Comparison of ENCODE assay signal across 9 mouse cellular contexts in the genomic region with DNA sequence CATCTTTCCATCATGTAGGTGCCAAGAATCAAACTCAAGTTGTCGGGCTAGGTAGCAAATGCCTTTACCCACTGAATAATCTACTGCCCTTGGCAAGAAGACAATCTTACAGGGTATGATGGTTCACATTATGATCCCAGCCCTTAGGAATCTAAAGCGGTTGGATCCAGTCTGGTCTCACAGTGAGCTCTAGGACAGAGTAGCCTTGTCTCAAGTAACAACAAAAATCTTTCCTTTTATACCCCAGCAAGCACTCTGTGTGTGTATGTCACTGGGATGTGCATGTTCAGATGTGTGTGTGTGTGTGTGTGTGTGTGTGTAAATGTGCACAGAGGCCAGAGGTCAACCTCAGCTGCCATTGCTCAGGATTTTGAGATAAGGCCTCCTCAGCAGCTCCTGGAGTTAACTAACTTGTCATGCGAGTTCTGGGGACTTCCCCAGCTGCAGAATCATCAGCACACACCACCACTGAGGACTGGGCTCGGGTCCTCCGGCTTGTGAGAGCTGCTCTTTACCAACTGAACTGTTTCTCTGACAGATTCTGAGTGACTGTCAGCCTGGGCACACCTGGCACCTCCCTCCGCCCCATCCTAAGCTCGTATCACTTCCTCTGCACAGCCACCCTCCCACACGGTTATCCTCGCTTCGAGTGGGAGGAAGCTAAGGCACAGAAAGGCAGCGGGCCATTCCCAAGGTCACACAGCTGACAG. TPM values are rescaled to one million over a fixed set of nuclear protein-coding genes. Genes with fewer than 3 reads are reported as not detected.
A peak's percentile ranks its signal among the peaks of the same experiment; 100 is the strongest.
DNase-seq lines count a peak whose midpoint lies in the region; ATAC-seq lines count a peak whose summit lies in the region.
"Had no signal": no experiment of that assay in that cellular context is flagged by ENCODE, and none has a peak within 500 bp of the region (broad histone marks: within the 10 kb centered on the region; RNA-seq: fewer than 3 reads in every experiment).

No protein-coding gene starts in this region.

- peak overlapping the region; percentile 78 for H3K27ac ChIP-seq in heart, embryonic 10.5 days
- H3K27ac ChIP-seq in embryonic facial prominence, embryonic 13.5 days, result peak overlapping the region; percentile 49; the same call in 1 of the 2 replicates

- no peak for ATAC-seq in embryonic facial prominence, embryonic 13.5 days (ENCODE audit: insufficient number of reproducible peaks, insufficient read depth, low FRiP score, low TSS enrichment, low read depth)
- ATAC-seq in megakaryocyte progenitor cell, adult 5-6 weeks (replicated peaks; ENCODE audit: poor library complexity), result 0 out of 2 replicates have a peak, but pooled peaks have one; percentile 1

- no peaks in the 10 kb centered on the region for H3K27me3 ChIP-seq in heart, embryonic 10.5 days (ENCODE audit: insufficient read depth, poor library complexity, severe bottlenecking)
- no peaks in the 10 kb centered on the region for H3K27me3 ChIP-seq in embryonic facial prominence, embryonic 13.5 days

- no peak overlapping the region for H3K9ac ChIP-seq in embryonic facial prominence, embryonic 13.5 days

- intact Hi-C loops in heart, postnatal 36 days (cut with DNase I), result loop anchor here (5.0 kb wide), 1 partner anchor 145 kb away; no protein-coding TSS in a partner anchor

- no peaks in the 10 kb centered on the region for H3K9me3 ChIP-seq in heart, embryonic 10.5 days
- H3K9me3 ChIP-seq in embryonic facial prominence, embryonic 13.5 days, result no peaks in the 10 kb centered on the region

- peaks cover 56% of the 10 kb centered on the region for H3K4me1 ChIP-seq in heart, embryonic 10.5 days
- peaks cover 49% of the 10 kb centered on the region for H3K4me1 ChIP-seq in embryonic facial prominence, embryonic 13.5 days

- 50% methylated on average over 11 of the region's 11 CpGs for WGBS in heart, embryonic 10.5 days
- 59% methylated on average over 11 of the region's 11 CpGs for WGBS in embryonic facial prominence, embryonic 13.5 days

- no peak overlapping the region for H3K4me2 ChIP-seq in embryonic facial prominence, embryonic 13.5 days

- H3K4me3 ChIP-seq in heart, embryonic 10.5 days, result no peak overlapping the region
- H3K4me3 ChIP-seq in embryonic facial prominence, embryonic 13.5 days, result no peak overlapping the region

- peaks cover 2% of the 10 kb centered on the region for H3K36me3 ChIP-seq in heart, embryonic 10.5 days
- no peaks in the 10 kb centered on the region for H3K36me3 ChIP-seq in embryonic facial prominence, embryonic 13.5 days

- no peak for DNase-seq in heart, embryonic 10.5 days (ENCODE audit: low spot score)
- no peak for DNase-seq in heart, postnatal 36 days
- DNase-seq in 416B (ENCODE audit: low read depth), result peak; percentile 26
- no peak for DNase-seq in left cerebral cortex, adult 9 months (ENCODE audit: low spot score in 2 of 2)
- no peak for DNase-seq in layer of hippocampus, adult 18-20 months (ENCODE audit: low spot score in 2 of 2)
- DNase-seq in layer of hippocampus, postnatal 25 days (ENCODE audit: extremely low spot score in 1 of 2, low spot score in 1 of 2), result no peak

RNA-seq across cellular contexts. Expression of a gene that starts 5.8 kb away (rescaled TPM):
- polyA plus RNA-seq in heart, embryonic 10.5 days (2016; fragmentation: Nextera tagmentation; extraction: Ambion mirVana), result 17.2 and 17.3 TPM in 2 replicates
- total RNA-seq in heart, postnatal 36 days (2021), result 1 to 10 TPM; 8.1 to 8.7 TPM
- polyA plus RNA-seq in embryonic facial prominence, embryonic 13.5 days (2015; fragmentation: Nextera tagmentation; extraction: Ambion mirVana), result 11.6 TPM in 2 replicates
- 6.9 and 8.4 TPM in 2 replicates for total RNA-seq in megakaryocyte progenitor cell, adult 5-6 weeks (2015)
- 6.6 and 6.9 TPM in 2 replicates for total RNA-seq in megakaryocyte progenitor cell, adult 5-6 weeks (2017)
- 10 to 100 TPM; 23.0 to 23.1 TPM for total RNA-seq in layer of hippocampus, adult 18-20 months (2021)
- 10 to 100 TPM; 24.2 to 24.3 TPM for total RNA-seq in layer of hippocampus, postnatal 25 days (2021)

RNA-seq across cellular contexts. Expression of a gene that starts 24.0 kb away (rescaled TPM):
- 1.6 and 2.0 TPM in 2 replicates for polyA plus RNA-seq in heart, embryonic 10.5 days (2016; fragmentation: Nextera tagmentation; extraction: Ambion mirVana)
- total RNA-seq in heart, postnatal 36 days (2021), result 10 to 100 TPM in 1 of 2 experiments, 1 to 10 TPM in 1; 9.0 to 10.5 TPM
- 1.8 and 2.8 TPM in 2 replicates for polyA plus RNA-seq in embryonic facial prominence, embryonic 13.5 days (2015; fragmentation: Nextera tagmentation; extraction: Ambion mirVana)
- 3.2 and 3.9 TPM in 2 replicates for total RNA-seq in megakaryocyte progenitor cell, adult 5-6 weeks (2015)
- total RNA-seq in megakaryocyte progenitor cell, adult 5-6 weeks (2017), result 1.5 and 1.7 TPM in 2 replicates
- total RNA-seq in layer of hippocampus, adult 18-20 months (2021), result 1 to 10 TPM; 2.1 TPM
- total RNA-seq in layer of hippocampus, postnatal 25 days (2021), result 1 to 10 TPM in 1 of 2 experiments, under 1 TPM in 1; 0.61 to 1.0 TPM

RNA-seq across cellular contexts. Expression of a gene that starts 37.1 kb away (rescaled TPM):
- polyA plus RNA-seq in heart, embryonic 10.5 days (2016; fragmentation: Nextera tagmentation; extraction: Ambion mirVana), result 10.2 and 14.7 TPM in 2 replicates
- total RNA-seq in heart, postnatal 36 days (2021), result under 1 TPM in 1 of 2 experiments, not detected in 1; 0.50 TPM
- 18.0 and 23.4 TPM in 2 replicates for polyA plus RNA-seq in embryonic facial prominence, embryonic 13.5 days (2015; fragmentation: Nextera tagmentation; extraction: Ambion mirVana)
- 0.27 and 0.34 TPM in 2 replicates for total RNA-seq in megakaryocyte progenitor cell, adult 5-6 weeks (2015)
- total RNA-seq in megakaryocyte progenitor cell, adult 5-6 weeks (2017), result not detected in 2 replicates
- 1 to 10 TPM; 1.9 to 4.8 TPM for total RNA-seq in layer of hippocampus, adult 18-20 months (2021)
- 1 to 10 TPM; 3.3 to 4.2 TPM for total RNA-seq in layer of hippocampus, postnatal 25 days (2021)
- polyA plus RNA-seq: macrophage had no signal
